Mouse (Mus musculus): ENCODE measurements at regions not wholly inside any gene's neighbourhood (a gene's known extent, or its start where the extent isn't known, plus 50 kb on each side); places are given as distances from the start of the nearest gene placed in this dataset.
"Not testable (repeated sequence)": the region's sequence is repeated elsewhere in the genome, so short reads cannot be mapped to it uniquely, and the experiment has no call there.

DNA sequence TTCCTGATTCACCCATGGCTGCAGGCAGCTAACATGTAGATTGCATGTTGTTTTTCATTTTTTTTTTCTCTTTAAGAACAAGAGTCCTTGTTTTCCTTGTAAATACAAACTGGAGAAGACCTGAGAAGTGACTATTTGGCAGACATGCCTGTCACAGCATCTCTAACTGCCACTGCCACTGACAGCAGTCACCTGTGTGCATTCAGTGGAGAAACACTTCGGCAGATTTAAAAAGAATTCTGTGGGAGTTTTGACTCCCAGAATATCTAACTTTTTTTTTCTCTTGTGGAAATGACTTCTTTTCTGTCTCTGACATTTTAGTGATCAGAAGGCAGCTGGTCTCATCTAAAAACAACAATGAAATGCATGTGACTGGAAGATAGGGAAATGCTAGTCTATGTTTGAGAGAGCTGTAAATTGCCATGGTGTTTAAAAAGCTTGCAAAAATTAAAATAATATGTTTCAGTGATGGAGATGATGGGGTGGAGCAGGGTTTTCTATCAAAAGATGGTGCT, 526.0 kb upstream of the Agtr1b start:
- DNase-seq = no peak

GRCm38 (mm10) chr3:20864241-20864640, 497.3 kb upstream of the Agtr1b start:
- DNase-seq = no peak

DNA sequence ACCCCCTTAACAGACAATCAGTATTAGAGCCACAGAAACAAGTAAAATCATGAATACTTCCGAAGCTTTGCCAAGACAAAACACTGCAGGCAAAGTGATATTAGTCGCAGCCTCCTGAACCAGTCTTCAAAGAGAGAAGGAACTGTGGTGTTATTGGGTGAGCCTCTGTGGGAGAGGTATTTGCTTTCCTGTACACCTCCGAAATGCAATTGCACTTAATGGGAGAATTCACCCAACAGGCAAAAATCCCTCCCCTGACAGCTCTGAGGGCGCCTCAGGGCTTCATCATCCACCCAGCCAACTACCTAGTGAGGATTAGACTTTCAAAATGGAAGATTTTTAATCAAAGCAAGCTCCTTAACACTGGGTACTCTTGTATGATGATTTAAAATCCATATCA, 464.1 kb upstream of the Agtr1b start:
- DNase-seq = no peak

DNA sequence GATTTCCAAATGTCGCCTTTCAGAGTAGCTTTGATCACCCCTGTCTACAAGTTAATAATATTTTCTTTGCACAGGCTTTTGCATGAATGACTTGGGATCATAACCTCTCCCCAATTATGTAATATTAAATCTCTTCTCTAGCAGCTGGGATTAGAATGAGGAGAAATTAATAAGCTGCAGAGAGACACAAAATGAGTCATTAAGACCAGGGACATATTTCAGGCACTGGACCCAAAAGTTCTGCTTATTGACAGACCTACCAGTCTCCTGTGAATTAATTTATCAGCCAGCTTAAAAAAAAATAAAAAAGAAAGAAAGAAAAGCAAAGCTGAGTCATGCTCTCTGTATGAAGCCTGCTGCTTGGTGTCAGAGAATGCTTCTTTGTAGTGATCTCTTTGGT, 462.4 kb upstream of the Agtr1b start:
- DNase-seq = no peak

- no peak for DNase-seq
Observed at GRCm38 (mm10) chr3:20828811-20829210, 461.8 kb upstream of the Agtr1b start.

GRCm38 (mm10) chr3:20825661-20826334, 458.8 kb upstream of the Agtr1b start:
- no peak for DNase-seq

DNA sequence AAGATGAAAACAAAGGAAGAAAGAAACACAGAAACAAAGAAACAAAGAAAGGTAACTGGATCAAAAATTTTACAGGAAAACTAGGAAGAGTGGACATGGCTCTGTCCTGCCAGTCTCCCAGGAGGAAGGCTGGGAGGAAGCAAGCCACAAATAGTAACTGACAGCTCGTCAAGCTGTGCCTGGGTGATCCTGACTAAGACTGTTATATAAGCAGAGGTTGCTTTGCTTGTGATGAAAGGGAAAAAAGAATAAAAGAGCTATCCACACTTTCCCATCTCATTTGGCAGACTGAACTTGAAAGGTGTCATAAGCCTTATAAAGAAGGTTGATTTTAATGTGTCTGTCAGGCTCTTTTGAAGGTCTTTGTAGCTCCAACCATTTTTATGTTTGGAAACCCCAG, 455.2 kb upstream of the Agtr1b start:
- no peak for DNase-seq

- DNase-seq = no peak
Observed at GRCm38 (mm10) chr3:20821712-20822111, 454.7 kb upstream of the Agtr1b start.

GRCm38 (mm10) chr3:20820047-20820446, 453.1 kb upstream of the Agtr1b start:
- no peak for DNase-seq

DNA sequence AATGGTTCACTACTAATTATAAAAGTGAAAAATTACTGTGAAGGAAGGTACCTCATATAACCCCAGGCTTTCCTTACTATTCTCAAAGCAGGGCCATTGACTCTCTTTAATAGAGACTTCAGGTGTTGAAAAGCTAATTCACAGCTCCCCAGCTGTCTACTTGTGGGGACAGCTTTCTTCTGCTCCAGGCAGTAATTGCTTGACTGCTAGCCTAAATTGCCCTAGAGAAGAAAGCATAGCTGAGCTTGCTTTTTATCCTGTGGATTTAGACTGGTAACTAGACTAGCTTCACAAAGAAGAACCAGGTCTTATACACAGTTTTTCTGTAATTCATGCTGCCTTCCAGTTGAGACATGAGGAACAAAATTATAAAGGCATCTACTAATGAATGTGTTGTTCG, 452.6 kb upstream of the Agtr1b start:
- DNase-seq = no peak

DNA sequence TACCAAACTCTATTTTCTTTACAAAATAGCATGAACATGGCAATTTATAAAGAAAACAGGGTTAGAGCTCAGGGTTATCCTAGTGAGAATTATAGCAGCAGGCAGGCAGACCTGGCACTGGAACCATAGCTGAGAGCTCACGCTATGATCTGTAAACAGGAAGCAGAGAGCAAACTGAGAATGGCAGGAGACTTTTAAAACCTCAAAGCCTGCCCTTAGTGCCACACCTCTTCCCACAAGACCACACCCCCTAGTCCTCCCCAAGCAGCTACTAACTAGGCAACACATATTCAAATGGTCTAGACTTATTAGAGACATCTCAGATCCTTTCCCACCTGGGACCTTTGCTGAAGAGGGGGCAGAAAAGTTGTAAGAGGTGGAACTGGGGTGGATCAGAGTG, 449.6 kb upstream of the Agtr1b start:
- DNase-seq = no peak

DNA sequence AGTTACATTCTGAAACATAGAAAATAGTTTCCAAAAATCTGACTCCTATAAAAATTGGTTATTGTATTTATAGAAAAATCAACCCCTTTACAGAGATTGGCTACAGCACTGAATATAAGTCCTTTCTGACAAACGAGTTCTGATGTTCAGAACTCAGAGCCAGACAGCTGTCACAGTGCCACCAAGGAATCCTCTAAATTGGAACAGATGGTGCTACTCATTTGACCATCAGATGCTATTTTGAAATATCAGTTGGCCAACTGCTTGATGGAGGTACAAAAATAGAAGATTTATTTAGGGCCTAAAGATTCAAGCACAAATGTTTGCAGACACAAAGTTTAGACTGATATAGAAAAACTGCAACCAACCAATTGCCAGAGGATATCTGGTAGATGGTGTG, 427.3 kb upstream of the Agtr1b start:
- DNase-seq = no peak

GRCm38 (mm10) chr3:20792503-20792902, 425.5 kb upstream of the Agtr1b start:
- peak; percentile 2 for DNase-seq

GRCm38 (mm10) chr3:20777883-20778282, 410.9 kb upstream of the Agtr1b start:
- DNase-seq = no peak

DNA sequence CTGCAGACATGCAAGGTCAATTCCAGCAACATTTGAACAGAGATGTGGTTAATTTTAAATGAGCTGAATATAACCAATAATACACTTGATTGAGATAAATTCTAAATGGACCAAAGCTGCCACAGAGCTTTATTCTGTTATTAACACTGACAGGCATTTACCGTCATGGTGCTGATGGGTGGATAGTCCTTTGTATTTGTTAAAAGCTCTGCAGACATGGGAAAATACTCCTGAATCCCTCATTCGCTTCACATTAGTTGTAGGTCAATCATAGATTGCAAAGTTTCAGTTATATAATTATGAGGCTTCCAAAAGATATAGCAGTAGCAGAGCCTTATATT, 410.0 kb upstream of the Agtr1b start:
- no peak for DNase-seq

- no peak for DNase-seq
Observed at GRCm38 (mm10) chr3:20776128-20776963, 409.4 kb upstream of the Agtr1b start.

- DNase-seq = no peak
Observed at GRCm38 (mm10) chr3:20734302-20734701, 367.3 kb upstream of the Agtr1b start.

DNA sequence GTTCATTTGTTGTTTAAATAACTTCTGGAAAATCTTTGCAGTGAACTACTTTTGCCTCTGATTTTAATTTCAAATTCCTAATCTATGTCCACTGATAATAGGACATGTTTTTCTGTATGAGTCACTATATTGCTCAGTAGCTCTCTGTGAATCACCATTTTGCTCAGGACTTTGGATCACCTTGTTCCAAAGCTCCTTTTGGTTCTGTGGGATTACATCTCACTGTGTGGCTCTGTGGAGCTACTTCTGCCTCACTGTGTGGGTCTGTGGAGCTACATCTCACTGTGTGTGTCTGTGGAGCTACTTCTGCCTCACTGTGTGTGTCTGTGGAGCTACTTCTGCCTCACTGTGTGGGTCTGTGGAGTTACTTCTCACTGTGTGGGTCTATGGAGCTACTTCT, 365.0 kb upstream of the Agtr1b start:
- peak; percentile 5 for DNase-seq

DNA sequence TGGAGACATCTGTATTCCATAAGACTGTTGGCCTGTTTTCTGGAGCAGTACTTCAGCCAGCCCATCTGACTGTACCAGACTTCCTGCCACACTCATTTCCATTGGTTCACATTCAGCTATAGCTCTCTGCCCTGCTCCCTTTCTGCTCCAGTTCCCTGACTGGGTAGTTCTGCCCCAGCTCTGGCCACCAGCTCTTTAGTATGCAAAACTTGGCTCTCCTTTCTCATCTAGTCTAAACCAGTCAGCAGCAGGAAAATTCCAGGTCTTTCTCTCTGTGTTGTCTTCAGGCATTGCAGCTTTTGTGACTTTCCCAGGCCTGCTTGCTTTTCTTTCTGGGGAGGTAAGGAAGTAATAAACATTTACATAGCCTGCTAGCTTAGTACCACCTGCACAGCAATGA, 363.5 kb upstream of the Agtr1b start:
- no peak for DNase-seq

GRCm38 (mm10) chr3:20729776-20730175, 362.8 kb upstream of the Agtr1b start:
- DNase-seq = not testable (repeated sequence)

DNA sequence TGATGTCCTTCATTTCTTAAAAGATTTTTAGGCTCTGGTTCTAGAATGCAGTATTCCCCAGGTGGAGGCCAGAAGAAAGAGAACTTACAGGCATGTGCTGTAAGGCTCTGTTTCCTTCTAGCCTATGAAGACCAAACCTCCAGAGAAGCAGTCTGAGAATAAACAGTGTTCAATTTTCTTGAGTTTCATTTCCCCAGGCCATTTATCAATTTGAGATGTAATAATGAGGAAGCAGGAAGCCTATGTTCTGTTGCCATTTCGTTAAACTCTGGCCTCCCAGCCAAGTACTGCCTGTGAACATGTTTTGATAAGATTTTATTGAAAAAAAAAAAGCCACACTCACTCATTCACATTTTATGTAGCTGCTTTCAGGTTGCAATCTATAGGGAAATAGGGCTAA, 347.7 kb upstream of the Agtr1b start:
- no peak for DNase-seq

- DNase-seq = peak; percentile 27
Observed at GRCm38 (mm10) chr3:20709661-20710060, 342.7 kb upstream of the Agtr1b start.

- no peak for DNase-seq
Observed at GRCm38 (mm10) chr3:20695322-20695859, 328.4 kb upstream of the Agtr1b start.
